Mouse (Mus musculus) liver, postnatal 0 days (tissue): ENCODE data around the gene Dgki.

ENCODE experiments used
- CTCF ChIP-seq: sonication (generic); IDR thresholded peaks from 2 replicates; pipeline ENCODE4 v1.5.1; 2016; ENCODE audit warnings: antibody characterized with exemption, low read depth
- EP300 ChIP-seq: IDR thresholded peaks from 2 replicates; pipeline ENCODE4 v1.6.1; 2016; ENCODE audit warnings: antibody characterized with exemption, low read depth, mild to moderate bottlenecking

GRCm38 (mm10) chr6:37252536-37252935 lies 47.4 kb downstream of the Dgki start:
- TF ChIP-seq CTCF, result no peak
- no peak for TF ChIP-seq EP300
